Mouse (Mus musculus) heart, embryonic 15.5 days (tissue): ENCODE results near the gene Rrm1. TPM values are rescaled to one million over a fixed set of nuclear protein-coding genes. Genes with fewer than 3 reads are reported as not detected.

ENCODE experiments used
- ATAC-seq: fragments of 200-750 bp; cut with Nextera tagmentation; replicated peaks from 2 replicates; pipeline ENCODE4 v1.8.0; 2017; ENCODE audit warnings: low read depth, moderate TSS enrichment; ENCODE audit not compliant: insufficient number of reproducible peaks, insufficient read depth, low FRiP score
- H3K27ac ChIP-seq: fragments of 300-500 bp; sonication (generic); 2 replicates; pipeline ENCODE4 v1.5.1; 2015; ENCODE audit warnings: mild to moderate bottlenecking, inconsistent platforms
- H3K27me3 ChIP-seq: fragments of 300-500 bp; sonication (generic); 2 replicates; pipeline ENCODE4 v1.6.1; 2015; ENCODE audit warnings: inconsistent platforms
- H3K36me3 ChIP-seq: fragments of 300-500 bp; sonication (generic); 2 replicates; pipeline ENCODE4 v1.6.1; 2015; ENCODE audit warnings: mild to moderate bottlenecking, inconsistent platforms
- H3K4me1 ChIP-seq: fragments of 300-500 bp; sonication (generic); replicated peaks from 2 replicates; pipeline ENCODE4 v1.6.1; 2015; ENCODE audit warnings: inconsistent platforms
- H3K4me2 ChIP-seq: fragments of 300-500 bp; sonication (generic); 2 replicates; pipeline ENCODE4 v1.6.1; 2015; ENCODE audit warnings: inconsistent platforms, mild to moderate bottlenecking, moderate library complexity
- H3K4me3 ChIP-seq: fragments of 300-500 bp; sonication (generic); 2 replicates; pipeline ENCODE4 v1.5.1; 2015; ENCODE audit warnings: mild to moderate bottlenecking, inconsistent platforms
- H3K9ac ChIP-seq: fragments of 300-500 bp; sonication (generic); 2 replicates; pipeline ENCODE4 v1.6.1; 2015; ENCODE audit warnings: mild to moderate bottlenecking, inconsistent platforms
- H3K9me3 ChIP-seq: fragments of 300-500 bp; sonication (generic); replicated peaks from 2 replicates; pipeline ENCODE4 v1.6.1; 2016; ENCODE audit warnings: inconsistent platforms
- WGBS: fragments of 180-500 bp; shearing (Covaris S2); methylation state at CpG from one replicate; pipeline ENCODE4 v1.1.7; 2015; ENCODE audit warnings: mixed read lengths; 5-methylcytosine and 5-hydroxymethylcytosine counted together
- polyA plus RNA-seq: library from polyadenylated mRNA; unstranded; fragments of >200 nt; fragmentation: Nextera tagmentation; extraction: Ambion mirVana; gene quantifications from 2 replicates; pipeline ENCODE4 v1.2.1, GENCODE M21; 2015

Gene Rrm1
- polyA plus RNA-seq, 1 experiment from 2014 or later: 99.0 TPM

DNA sequence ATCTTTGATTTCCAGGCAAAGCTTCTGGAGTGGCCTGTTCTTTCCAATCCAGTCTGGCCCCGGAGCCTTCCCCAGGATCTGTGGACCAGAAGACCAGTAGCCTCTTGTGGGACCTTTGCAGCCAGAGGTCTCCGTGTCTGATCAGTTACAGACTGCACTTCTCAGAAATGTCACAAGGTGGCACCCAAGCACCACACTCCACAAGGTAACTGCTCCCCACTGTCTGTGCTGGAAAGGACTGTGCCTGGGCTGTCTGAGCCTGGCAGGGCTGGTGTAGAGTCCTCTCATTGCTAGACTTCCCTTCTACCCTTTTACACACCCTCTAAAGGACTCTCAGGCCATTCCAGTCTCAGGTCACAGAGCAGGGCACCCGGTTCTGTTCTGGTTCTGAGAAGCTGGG, 65.4 kb downstream of the Rrm1 start:
- H3K27me3 ChIP-seq: peaks cover 4% of the 10 kb centered on the region; the same call in 1 of the 2 replicates
- no peak overlapping the region for H3K9ac ChIP-seq
- no peaks in the 10 kb centered on the region for H3K4me1 ChIP-seq
- no peak overlapping the region for H3K4me3 ChIP-seq
- H3K36me3 ChIP-seq: no peaks in the 10 kb centered on the region
- H3K27ac ChIP-seq: no peak overlapping the region
- no peak overlapping the region for H3K4me2 ChIP-seq
- 47% methylated on average over 3 of the region's 3 CpGs for WGBS
- H3K9me3 ChIP-seq: no peaks in the 10 kb centered on the region
- no peak; the same call in 1 of the 2 replicates for ATAC-seq

DNA sequence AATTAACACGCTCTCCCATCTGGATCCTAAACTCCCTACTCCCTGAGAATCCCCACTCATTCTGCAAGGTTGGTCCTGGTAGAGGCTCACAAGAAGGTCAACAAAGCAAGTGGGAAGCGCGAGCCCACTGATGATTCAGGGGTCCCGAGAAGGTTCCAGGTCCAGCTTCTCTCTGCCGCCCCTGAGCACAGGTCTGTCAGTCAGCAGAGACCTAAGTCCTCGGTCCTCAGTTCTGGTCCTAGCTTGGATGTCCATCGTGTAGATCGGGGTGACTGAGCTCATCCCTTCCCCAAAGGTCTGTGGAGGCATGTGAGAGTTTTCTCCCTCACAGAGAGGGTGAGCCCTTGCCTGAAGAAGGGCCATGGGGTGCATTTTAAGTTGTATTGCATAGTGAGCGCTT, 66.6 kb downstream of the Rrm1 start:
- 81% methylated on average over 9 of the region's 9 CpGs for WGBS
- Histone ChIP-seq H3K27me3 (peaks cover 4% of the 10 kb centered on the region; the same call in 1 of the 2 replicates), H3K4me1 (no peaks in the 10 kb centered on the region; the same call in 1 of the 2 replicates), H3K9ac (no peak overlapping the region), H3K27ac (no peak overlapping the region), H3K4me3 (no peak overlapping the region), H3K36me3 (no peaks in the 10 kb centered on the region), H3K9me3 (no peaks in the 10 kb centered on the region), H3K4me2 (no peak overlapping the region)
- ATAC-seq: no peak

DNA sequence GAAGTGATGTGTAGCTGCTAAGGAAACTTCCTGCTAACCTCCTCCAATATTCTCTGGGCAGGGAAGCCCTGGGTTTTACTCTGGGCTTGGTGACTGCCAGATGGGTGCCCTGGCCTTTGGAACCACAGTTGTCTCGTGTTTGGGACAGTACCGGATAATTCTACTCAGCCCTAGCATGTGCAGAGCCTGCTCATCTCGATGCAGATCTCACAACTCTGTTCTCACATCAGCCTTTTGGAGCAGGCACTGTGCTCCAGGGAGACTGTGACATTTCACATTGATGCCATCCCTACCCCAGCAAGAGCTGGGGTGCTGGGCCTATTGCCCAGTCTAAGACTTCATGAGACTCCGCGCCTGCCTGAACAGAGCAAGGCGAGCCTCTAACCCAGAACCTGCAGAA, 67.2 kb downstream of the Rrm1 start:
- Histone ChIP-seq H3K9me3 (no peaks in the 10 kb centered on the region), H3K4me2 (no peak overlapping the region), H3K4me3 (no peak overlapping the region), H3K27ac (no peak overlapping the region), H3K27me3 (peaks cover 5% of the 10 kb centered on the region), H3K9ac (no peak overlapping the region), H3K36me3 (no peaks in the 10 kb centered on the region), H3K4me1 (no peaks in the 10 kb centered on the region; the same call in 1 of the 2 replicates)
- no peak for ATAC-seq
- 82% methylated on average over 6 of the region's 6 CpGs for WGBS

DNA sequence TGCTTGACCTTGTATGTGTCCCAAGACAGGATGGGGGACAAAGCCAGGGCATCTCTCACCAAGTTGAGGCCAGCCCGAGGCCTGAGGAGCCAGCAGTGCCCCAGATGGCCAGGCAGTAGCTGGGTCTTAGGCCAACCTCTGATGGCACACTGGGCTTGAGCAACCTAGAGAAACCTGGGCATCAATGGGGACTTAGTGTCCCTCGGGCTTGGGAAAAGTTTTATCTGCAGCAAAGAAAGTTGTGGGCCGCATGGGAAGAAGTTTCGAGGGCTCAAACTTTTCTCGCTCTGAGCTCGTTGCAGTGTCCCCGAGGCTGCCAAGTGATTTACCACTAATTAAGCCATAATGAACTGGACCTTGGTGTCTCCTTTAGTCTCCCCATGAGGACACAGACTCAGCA, 68.2 kb downstream of the Rrm1 start:
- ATAC-seq: no peak
- 82% methylated on average over 7 of the region's 7 CpGs for WGBS
- H3K9ac ChIP-seq: no peak overlapping the region
- no peak overlapping the region for H3K4me3 ChIP-seq
- H3K4me1 ChIP-seq: no peaks in the 10 kb centered on the region; the same call in 1 of the 2 replicates
- no peak overlapping the region for H3K27ac ChIP-seq
- no peaks in the 10 kb centered on the region for H3K9me3 ChIP-seq
- no peaks in the 10 kb centered on the region for H3K36me3 ChIP-seq
- H3K27me3 ChIP-seq: peaks cover 12% of the 10 kb centered on the region
- no peak overlapping the region for H3K4me2 ChIP-seq

DNA sequence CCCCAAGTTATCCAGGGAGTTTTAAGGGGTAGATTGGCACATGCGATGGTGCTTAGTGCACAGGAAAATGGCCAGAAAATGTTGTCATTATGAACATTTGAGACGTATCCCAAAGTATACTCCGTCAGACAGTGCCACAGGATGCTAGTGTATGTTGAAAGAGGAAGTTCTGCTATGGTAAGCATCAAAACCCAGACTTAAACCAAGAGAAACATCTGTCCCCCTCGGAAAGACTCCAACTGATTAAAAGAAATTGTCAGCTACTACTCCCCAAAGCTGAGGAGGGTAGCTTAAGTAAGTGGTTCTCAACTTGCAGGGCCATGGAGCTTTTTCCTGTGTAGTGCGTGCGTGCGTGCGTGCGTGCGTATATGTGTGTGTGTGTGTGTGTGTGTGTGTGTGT, 70.4 kb downstream of the Rrm1 start:
- WGBS: 86% methylated on average over 10 of the region's 10 CpGs
- no peak overlapping the region for H3K4me2 ChIP-seq
- H3K4me3 ChIP-seq: no peak overlapping the region
- ATAC-seq: no peak
- H3K27ac ChIP-seq: no peak overlapping the region
- H3K9ac ChIP-seq: no peak overlapping the region
- H3K36me3 ChIP-seq: no peaks in the 10 kb centered on the region
- peaks cover 4% of the 10 kb centered on the region; the same call in 1 of the 2 replicates for H3K4me1 ChIP-seq
- no peaks in the 10 kb centered on the region for H3K9me3 ChIP-seq
- H3K27me3 ChIP-seq: peaks cover 12% of the 10 kb centered on the region

DNA sequence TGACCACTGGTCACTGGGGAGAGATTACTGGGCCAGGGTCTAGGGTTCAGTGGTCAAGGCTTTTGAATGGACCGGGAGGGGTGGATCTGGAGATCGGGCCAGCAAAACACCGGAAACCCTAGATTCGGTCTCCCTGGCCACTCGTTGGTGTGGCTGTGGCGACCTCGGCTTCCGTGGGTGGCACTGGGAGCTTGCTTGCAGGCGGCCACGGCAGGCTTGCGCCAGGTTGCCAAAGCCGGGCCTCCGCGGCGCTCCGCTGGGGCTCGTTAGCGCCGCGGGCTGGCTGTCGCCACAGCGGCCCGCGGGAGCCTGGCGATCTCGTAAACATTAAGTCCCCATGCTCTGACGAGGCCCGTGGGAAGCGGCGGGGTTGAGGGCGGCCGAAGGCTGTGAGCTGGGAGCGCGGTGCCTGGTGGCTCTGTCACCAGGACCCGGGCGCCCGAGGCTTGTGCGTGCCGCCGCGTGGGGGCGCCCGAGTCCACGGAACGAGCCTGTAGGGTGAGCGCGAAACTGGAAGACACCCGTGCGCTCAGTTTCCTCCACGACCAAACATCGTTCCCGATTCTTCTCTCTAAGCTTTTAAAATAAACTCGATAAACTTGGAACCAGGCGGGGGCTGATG, 71.4 kb downstream of the Rrm1 start:
- 1% methylated on average over 54 of the region's 54 CpGs for WGBS
- peak; percentile 84 for ATAC-seq
- H3K4me3 ChIP-seq: peak overlapping the region; percentile 55
- no peaks in the 10 kb centered on the region for H3K36me3 ChIP-seq
- no peak overlapping the region for H3K27ac ChIP-seq
- peak overlapping the region; percentile 73 for H3K9ac ChIP-seq
- H3K4me2 ChIP-seq: peak overlapping the region; percentile 95
- H3K9me3 ChIP-seq: no peaks in the 10 kb centered on the region
- peaks cover 12% of the 10 kb centered on the region for H3K27me3 ChIP-seq
- peaks cover 4% of the 10 kb centered on the region; the same call in 1 of the 2 replicates for H3K4me1 ChIP-seq

DNA sequence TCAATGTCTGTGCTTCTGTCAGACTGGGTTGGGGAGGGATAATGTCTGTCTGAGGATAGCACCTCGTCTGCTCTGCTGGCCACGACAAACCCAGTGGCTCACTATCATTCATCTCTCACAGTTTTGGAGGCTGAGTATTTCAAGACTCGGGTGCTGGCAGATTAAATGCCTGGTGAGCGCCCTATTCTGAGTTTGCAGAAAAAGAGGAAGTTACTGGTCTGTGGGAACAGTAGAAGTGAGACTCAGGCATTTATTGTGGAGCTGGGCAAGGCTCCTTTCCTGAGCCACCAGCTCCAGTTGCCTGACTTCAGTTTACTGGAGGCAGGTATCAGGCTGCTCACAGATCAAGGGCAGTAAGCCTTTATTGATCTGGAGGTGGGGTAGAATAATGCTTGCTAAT, 72.6 kb downstream of the Rrm1 start:
- no peaks in the 10 kb centered on the region for H3K9me3 ChIP-seq
- H3K4me2 ChIP-seq: no peak overlapping the region
- no peaks in the 10 kb centered on the region for H3K36me3 ChIP-seq
- 40% methylated on average over 4 of the region's 4 CpGs for WGBS
- no peak overlapping the region for H3K27ac ChIP-seq
- H3K4me1 ChIP-seq: peaks cover 4% of the 10 kb centered on the region; the same call in 1 of the 2 replicates
- peaks cover 12% of the 10 kb centered on the region for H3K27me3 ChIP-seq
- ATAC-seq: no peak
- H3K9ac ChIP-seq: no peak overlapping the region
- no peak overlapping the region for H3K4me3 ChIP-seq

DNA sequence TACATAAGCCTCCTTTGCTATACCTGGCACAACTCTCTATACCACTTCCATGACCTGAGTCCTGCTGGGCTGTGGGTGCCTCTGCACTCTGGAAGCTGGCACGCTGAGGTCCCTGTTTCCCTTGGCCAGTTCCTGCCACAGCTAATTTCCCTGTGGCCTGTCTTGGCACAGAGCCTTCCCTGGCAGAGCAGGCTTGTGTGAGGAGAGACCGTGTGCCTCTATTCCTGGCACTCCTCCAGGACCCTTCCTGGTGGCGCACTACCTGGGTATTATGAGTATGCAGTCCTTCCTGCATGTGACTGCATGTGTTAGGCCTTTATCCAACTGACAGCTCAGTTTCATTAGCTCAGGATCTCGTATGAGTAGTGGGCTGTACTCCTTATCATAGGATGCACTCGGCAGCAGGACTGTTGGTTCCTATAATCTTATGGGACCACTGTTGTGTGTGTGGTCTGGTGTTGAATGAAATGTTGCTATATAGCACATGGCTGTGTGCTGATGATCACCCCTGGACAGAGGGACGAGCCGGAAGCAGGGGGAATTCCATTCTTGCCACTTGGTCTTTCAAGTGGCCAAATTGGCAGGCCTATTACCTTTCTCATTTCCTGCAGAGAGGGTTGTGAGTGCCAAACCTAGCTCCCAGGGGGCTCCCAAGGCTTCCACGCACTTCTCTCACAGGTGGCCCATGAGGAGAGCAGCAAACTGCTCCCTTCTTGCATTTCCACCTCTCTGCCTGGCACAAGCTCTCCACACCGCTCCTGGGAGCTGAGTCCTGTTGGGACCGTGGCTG, 75.0 kb downstream of the Rrm1 start:
- Histone ChIP-seq H3K4me2 (no peak overlapping the region), H3K9ac (no peak overlapping the region), H3K27me3 (peaks cover 12% of the 10 kb centered on the region), H3K9me3 (no peaks in the 10 kb centered on the region), H3K4me1 (peaks cover 4% of the 10 kb centered on the region; the same call in 1 of the 2 replicates), H3K4me3 (no peak overlapping the region), H3K27ac (no peak overlapping the region), H3K36me3 (no peaks in the 10 kb centered on the region)
- no peak for ATAC-seq
- 39% methylated on average over 10 of the region's 10 CpGs for WGBS

DNA sequence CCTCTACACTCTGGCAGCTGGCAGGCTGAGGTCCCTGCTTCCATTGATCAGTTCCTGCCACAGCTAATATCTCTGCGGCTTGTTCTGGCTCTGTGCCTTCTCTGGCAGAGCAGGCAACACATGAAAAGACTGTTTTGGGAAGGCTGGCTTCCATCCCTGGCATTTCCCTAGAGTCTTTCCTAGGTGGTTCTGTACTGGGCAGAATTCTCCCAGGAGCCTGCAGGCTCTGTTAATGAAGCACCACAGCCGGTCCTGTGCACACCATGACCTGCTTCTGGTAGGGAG, 75.5 kb downstream of the Rrm1 start:
- H3K4me3 ChIP-seq: no peak overlapping the region
- no peak overlapping the region for H3K4me2 ChIP-seq
- no peak overlapping the region for H3K27ac ChIP-seq
- 68% methylated on average over 2 of the region's 2 CpGs for WGBS
- peaks cover 8% of the 10 kb centered on the region for H3K27me3 ChIP-seq
- no peaks in the 10 kb centered on the region for H3K9me3 ChIP-seq
- H3K4me1 ChIP-seq: peaks cover 4% of the 10 kb centered on the region; the same call in 1 of the 2 replicates
- no peaks in the 10 kb centered on the region for H3K36me3 ChIP-seq
- H3K9ac ChIP-seq: no peak overlapping the region
- no peak for ATAC-seq

Other genes starting within 250 kb of the Rrm1 start
- gene Nup98, start 231.5 kb upstream of the Rrm1 start, polyA plus RNA-seq: 17.8 and 22.0 TPM in 2 replicates
- 50.8 and 59.0 TPM in 2 replicates for gene Pgap2, start 231.5 kb upstream of the Rrm1 start, polyA plus RNA-seq
- 37.6 and 53.6 TPM in 2 replicates for gene Rhog, start 185.6 kb upstream of the Rrm1 start, polyA plus RNA-seq
- gene Stim1, start 173.9 kb upstream of the Rrm1 start, polyA plus RNA-seq: 14.7 and 16.5 TPM in 2 replicates
- gene Olfr543, start 40.0 kb downstream of the Rrm1 start, polyA plus RNA-seq: 0.29 and 0.30 TPM in 2 replicates
- 0.05 TPM in 2 replicates for gene Olfr544, start 46.6 kb downstream of the Rrm1 start, polyA plus RNA-seq
- gene Olfr545, start 57.9 kb downstream of the Rrm1 start, polyA plus RNA-seq: 0.04 TPM in 1 of 2 replicates, not detected in the other
- gene Olfr547, start 93.1 kb downstream of the Rrm1 start, polyA plus RNA-seq: not detected in 2 replicates
- not detected in 2 replicates for gene Olfr548-ps1, start 99.2 kb downstream of the Rrm1 start, polyA plus RNA-seq
- gene Olfr549, start 108.2 kb downstream of the Rrm1 start, polyA plus RNA-seq: not detected in 2 replicates
- gene Trim21, start 123.8 kb downstream of the Rrm1 start, polyA plus RNA-seq: 0.68 and 0.84 TPM in 2 replicates
- not detected in 2 replicates for gene Olfr550, start 129.7 kb downstream of the Rrm1 start, polyA plus RNA-seq
- not detected in 2 replicates for gene Olfr551, start 150.2 kb downstream of the Rrm1 start, polyA plus RNA-seq
- not detected in 2 replicates for gene Olfr552, start 156.1 kb downstream of the Rrm1 start, polyA plus RNA-seq
- gene Olfr553, start 176.5 kb downstream of the Rrm1 start, polyA plus RNA-seq: not detected in 2 replicates
- gene Olfr554, start 196.7 kb downstream of the Rrm1 start, polyA plus RNA-seq: not detected in 2 replicates
- gene Olfr555, start 217.1 kb downstream of the Rrm1 start, polyA plus RNA-seq: not detected in 2 replicates
- not detected in 2 replicates for gene Olfr556, start 223.2 kb downstream of the Rrm1 start, polyA plus RNA-seq
- gene Trim68, start 245.6 kb downstream of the Rrm1 start, polyA plus RNA-seq: 11.3 and 13.6 TPM in 2 replicates